Mouse (Mus musculus) midbrain, embryonic 13.5 days (tissue): ENCODE data around the gene Gm20661. TPM values are rescaled to one million over a fixed set of nuclear protein-coding genes. Genes with fewer than 3 reads are reported as not detected.

ENCODE experiments used
- ATAC-seq: fragments of 200-750 bp; cut with Nextera tagmentation; 2 replicates; pipeline ENCODE4 v1.8.0; 2017; ENCODE audit warnings: mild to moderate bottlenecking, moderate TSS enrichment, moderate library complexity
- H3K27ac ChIP-seq: fragments of 300-500 bp; sonication (generic); 2 replicates; pipeline ENCODE4 v1.5.1; 2015; ENCODE audit warnings: inconsistent platforms, mild to moderate bottlenecking, moderate library complexity
- H3K27me3 ChIP-seq: fragments of 300-500 bp; sonication (generic); 2 replicates; pipeline ENCODE4 v1.6.1; 2015; ENCODE audit warnings: mild to moderate bottlenecking, inconsistent platforms
- H3K36me3 ChIP-seq: fragments of 300-500 bp; sonication (generic); 2 replicates; pipeline ENCODE4 v1.6.1; 2015; ENCODE audit warnings: mild to moderate bottlenecking, inconsistent platforms
- H3K4me1 ChIP-seq: fragments of 300-500 bp; sonication (generic); replicated peaks from 2 replicates; pipeline ENCODE4 v1.6.1; 2015; ENCODE audit warnings: inconsistent platforms
- H3K4me2 ChIP-seq: fragments of 300-500 bp; sonication (generic); replicated peaks from 2 replicates; pipeline ENCODE4 v1.6.1; 2015; ENCODE audit warnings: moderate library complexity, mild to moderate bottlenecking, inconsistent platforms
- H3K4me3 ChIP-seq: fragments of 300-500 bp; sonication (generic); replicated peaks from 2 replicates; pipeline ENCODE4 v1.5.1; 2015; ENCODE audit warnings: mild to moderate bottlenecking, inconsistent platforms
- H3K9ac ChIP-seq: fragments of 300-500 bp; sonication (generic); replicated peaks from 2 replicates; pipeline ENCODE4 v1.6.1; 2015; ENCODE audit warnings: mild to moderate bottlenecking, inconsistent platforms
- H3K9me3 ChIP-seq: fragments of 300-500 bp; sonication (generic); 2 replicates; pipeline ENCODE4 v1.6.1; 2016; ENCODE audit warnings: mild to moderate bottlenecking, inconsistent platforms
- WGBS: fragments of 180-500 bp; shearing (Covaris S2); methylation state at CpG from one replicate; pipeline ENCODE4 v1.1.7; 2015; 5-methylcytosine and 5-hydroxymethylcytosine counted together
- polyA plus RNA-seq: library from polyadenylated mRNA; unstranded; fragments of >200 nt; fragmentation: Nextera tagmentation; extraction: Ambion mirVana; gene quantifications from 2 replicates; pipeline ENCODE4 v1.2.1, GENCODE M21; 2015

Gm20661 gene
- 0.66 and 1.3 TPM in 2 replicates for polyA plus RNA-seq

- WGBS: 59% methylated on average over 14 of the region's 14 CpGs
- no peaks in the 10 kb centered on the region for H3K36me3 ChIP-seq
- H3K9ac ChIP-seq: peak within 1 kb of the TSS; percentile 20; the same call in 1 of the 2 replicates
- no peak for ATAC-seq
- H3K4me3 ChIP-seq: no peak within 1 kb of the TSS
- no peaks in the 10 kb centered on the region for H3K9me3 ChIP-seq
- H3K4me1 ChIP-seq: peaks cover 33% of the 10 kb centered on the region
- H3K4me2 ChIP-seq: peak within 1 kb of the TSS; percentile 76
- H3K27me3 ChIP-seq: peaks cover 25% of the 10 kb centered on the region
- peak within 1 kb of the TSS; percentile 57 for H3K27ac ChIP-seq
Measured at GRCm38 (mm10) chr9:107982681-107983346, at the start of gene Gm20661. TSS of gene Gm20661 (plus strand) at chr9:107983058.

GRCm38 (mm10) chr9:107934146-107934545, 48.7 kb upstream of the Gm20661 start:
- no peak for ATAC-seq
- no peak overlapping the region for H3K27ac ChIP-seq
- H3K36me3 ChIP-seq: no peaks in the 10 kb centered on the region
- H3K27me3 ChIP-seq: peaks cover 10% of the 10 kb centered on the region
- no peak overlapping the region for H3K9ac ChIP-seq
- no peaks in the 10 kb centered on the region for H3K9me3 ChIP-seq
- H3K4me3 ChIP-seq: no peak overlapping the region
- H3K4me1 ChIP-seq: peaks cover 29% of the 10 kb centered on the region
- no peak overlapping the region for H3K4me2 ChIP-seq
- WGBS: 87% methylated on average over 11 of the region's 11 CpGs

- Histone ChIP-seq H3K9me3 (no peaks in the 10 kb centered on the region), H3K27ac (no peak within 1 kb of the TSS), H3K27me3 (peaks cover 10% of the 10 kb centered on the region), H3K36me3 (no peaks in the 10 kb centered on the region), H3K4me1 (peaks cover 29% of the 10 kb centered on the region), H3K9ac (peak within 1 kb of the TSS; percentile 66), H3K4me3 (peak within 1 kb of the TSS; percentile 51), H3K4me2 (peak within 1 kb of the TSS; percentile 87)
- ATAC-seq: no peak
- 11% methylated on average over 3 of the region's 3 CpGs for WGBS
Measured at GRCm38 (mm10) chr9:107935374-107935773, 47.5 kb upstream of the Gm20661 start, which contains the start of gene Camkv. TSS of gene Camkv (plus strand) at chr9:107935674.

GRCm38 (mm10) chr9:107935790-107936214, 47.1 kb upstream of the Gm20661 start:
- peaks cover 10% of the 10 kb centered on the region for H3K27me3 ChIP-seq
- ATAC-seq: peak; percentile 66
- 1% methylated on average over 41 of the region's 41 CpGs for WGBS
- peak overlapping the region; percentile 51 for H3K4me3 ChIP-seq
- H3K4me2 ChIP-seq: peak overlapping the region; percentile 87
- H3K4me1 ChIP-seq: peaks cover 29% of the 10 kb centered on the region
- H3K27ac ChIP-seq: no peak overlapping the region
- no peaks in the 10 kb centered on the region for H3K9me3 ChIP-seq
- H3K9ac ChIP-seq: peak overlapping the region; percentile 66
- no peaks in the 10 kb centered on the region for H3K36me3 ChIP-seq

- Histone ChIP-seq H3K9me3 (no peaks in the 10 kb centered on the region), H3K4me1 (peaks cover 29% of the 10 kb centered on the region), H3K27me3 (peaks cover 10% of the 10 kb centered on the region), H3K4me2 (peak overlapping the region; percentile 87), H3K27ac (no peak overlapping the region), H3K4me3 (peak overlapping the region; percentile 51), H3K36me3 (no peaks in the 10 kb centered on the region), H3K9ac (peak overlapping the region; percentile 66)
- peak; percentile 65 for ATAC-seq
- WGBS: under 1% methylated on average over 29 of the region's 29 CpGs
Measured at GRCm38 (mm10) chr9:107936215-107936822, 46.5 kb upstream of the Gm20661 start.

- peak; percentile 28; the same call in 1 of the 2 replicates for ATAC-seq
- Histone ChIP-seq H3K27me3 (peaks cover 10% of the 10 kb centered on the region), H3K27ac (0 out of 2 replicates have a peak overlapping the region, but pooled peaks have one; percentile 16), H3K4me3 (peak overlapping the region; percentile 51), H3K9me3 (no peaks in the 10 kb centered on the region), H3K4me2 (peak overlapping the region; percentile 87), H3K36me3 (no peaks in the 10 kb centered on the region), H3K4me1 (peaks cover 29% of the 10 kb centered on the region), H3K9ac (peak overlapping the region; percentile 66)
- 2% methylated on average over 3 of the region's 3 CpGs for WGBS
Measured at GRCm38 (mm10) chr9:107936831-107937230, 46.0 kb upstream of the Gm20661 start.

GRCm38 (mm10) chr9:107947241-107948194, 35.3 kb upstream of the Gm20661 start:
- no peak overlapping the region for H3K4me2 ChIP-seq
- ATAC-seq: no peak
- no peaks in the 10 kb centered on the region for H3K27me3 ChIP-seq
- H3K4me3 ChIP-seq: no peak overlapping the region
- H3K9ac ChIP-seq: no peak overlapping the region
- peaks cover 16% of the 10 kb centered on the region for H3K4me1 ChIP-seq
- no peak overlapping the region for H3K27ac ChIP-seq
- no peaks in the 10 kb centered on the region for H3K36me3 ChIP-seq
- H3K9me3 ChIP-seq: no peaks in the 10 kb centered on the region
- WGBS: 92% methylated on average over 31 of the region's 31 CpGs

GRCm38 (mm10) chr9:107949184-107949921, 33.5 kb upstream of the Gm20661 start:
- ATAC-seq: no peak

GRCm38 (mm10) chr9:107949922-107950235, 33.0 kb upstream of the Gm20661 start, which contains the start of gene Traip:
TSS of gene Traip (plus strand) at chr9:107950136.
- WGBS: 91% methylated on average over 10 of the region's 10 CpGs
- no peak for ATAC-seq
- H3K27me3 ChIP-seq: no peaks in the 10 kb centered on the region
- peak within 1 kb of the TSS; percentile 64 for H3K4me3 ChIP-seq
- H3K36me3 ChIP-seq: no peaks in the 10 kb centered on the region
- H3K9ac ChIP-seq: peak within 1 kb of the TSS; percentile 73
- H3K4me1 ChIP-seq: peaks cover 16% of the 10 kb centered on the region
- no peaks in the 10 kb centered on the region for H3K9me3 ChIP-seq
- H3K4me2 ChIP-seq: peak within 1 kb of the TSS; percentile 86
- H3K27ac ChIP-seq: peak within 1 kb of the TSS; percentile 85

More at GRCm38 (mm10) chr9:107949184-107949921, 33.5 kb upstream of the Gm20661 start:
- 83% methylated on average over 13 of the region's 13 CpGs for WGBS
- Histone ChIP-seq H3K4me1 (peaks cover 16% of the 10 kb centered on the region), H3K4me3 (no peak overlapping the region), H3K9ac (no peak overlapping the region), H3K4me2 (no peak overlapping the region), H3K27me3 (no peaks in the 10 kb centered on the region), H3K27ac (no peak overlapping the region), H3K36me3 (no peaks in the 10 kb centered on the region), H3K9me3 (no peaks in the 10 kb centered on the region)

- Histone ChIP-seq H3K4me2 (peak overlapping the region; percentile 86), H3K4me3 (peak overlapping the region; percentile 64), H3K9me3 (no peaks in the 10 kb centered on the region), H3K27me3 (no peaks in the 10 kb centered on the region), H3K9ac (peak overlapping the region; percentile 73), H3K4me1 (peaks cover 16% of the 10 kb centered on the region), H3K36me3 (no peaks in the 10 kb centered on the region), H3K27ac (peak overlapping the region; percentile 85)
- ATAC-seq: peak; percentile 97
- 14% methylated on average over 45 of the region's 45 CpGs for WGBS
Measured at GRCm38 (mm10) chr9:107950460-107951355, 32.1 kb upstream of the Gm20661 start.
